Mouse (Mus musculus): ENCODE data around the gene 1700003F12Rik. TPM values are rescaled to one million over a fixed set of nuclear protein-coding genes. Genes with fewer than 3 reads are reported as not detected.

Gene 1700003F12Rik
- total and polyA plus RNA-seq, 2 experiments from 2014 or later, result 2.5 to 5.3 TPM

- 85% methylated on average over 3 of the region's 3 CpGs for WGBS
Measured at GRCm38 (mm10) chr2:154591239-154591638, 44.4 kb downstream of the 1700003F12Rik start.

GRCm38 (mm10) chr2:154593025-154593424, 46.1 kb downstream of the 1700003F12Rik start:
- no peak for DNase-seq (ENCODE audit: low spot score)
- 68% methylated on average over 3 of the region's 3 CpGs for WGBS

More at GRCm38 (mm10) chr2:154591239-154591638, 44.4 kb downstream of the 1700003F12Rik start:
- H3K4me2 ChIP-seq (ENCODE audit: low read depth, low read length, poor library complexity, severe bottlenecking), result no peak overlapping the region
- H3K4me1 ChIP-seq (ENCODE audit: insufficient read depth, low read length), result no peaks in the 10 kb centered on the region
- DNase-seq (ENCODE audit: low spot score) (no peak), ATAC-seq (ENCODE audit: low FRiP score) (no peak)
- TF ChIP-seq CTCF (IDR thresholded peaks at IDR 0.05), result no peak
- no peak overlapping the region for H3K4me3 ChIP-seq (ENCODE audit: low read depth, low read length)
- no peak overlapping the region for H3K9ac ChIP-seq (replicated peaks; ENCODE audit: low read length, poor library complexity, severe bottlenecking)
- peaks cover 5% of the 10 kb centered on the region; the same call in 1 of the 2 replicates for H3K36me3 ChIP-seq (ENCODE audit: insufficient read depth, low read length)
- no peaks in the 10 kb centered on the region for H3K27me3 ChIP-seq (ENCODE audit: insufficient read depth, low read length)
- no peak overlapping the region for H3K27ac ChIP-seq (ENCODE audit: low read depth, low read length)
- no peaks in the 10 kb centered on the region for H3K9me3 ChIP-seq (ENCODE audit: low read length)

GRCm38 (mm10) chr2:154595775-154596174, 48.9 kb downstream of the 1700003F12Rik start:
- no peak overlapping the region for H3K9ac ChIP-seq (replicated peaks; ENCODE audit: low read length, poor library complexity, severe bottlenecking)
- no peak for TF ChIP-seq CTCF (IDR thresholded peaks at IDR 0.05)
- H3K27me3 ChIP-seq (ENCODE audit: insufficient read depth, low read length), result no peaks in the 10 kb centered on the region
- no peak overlapping the region for H3K4me2 ChIP-seq (ENCODE audit: low read depth, low read length, poor library complexity, severe bottlenecking)
- no peak overlapping the region for H3K4me3 ChIP-seq (ENCODE audit: low read depth, low read length)
- 83% methylated on average over 5 of the region's 5 CpGs for WGBS
- ATAC-seq (ENCODE audit: low FRiP score) (no peak), DNase-seq (ENCODE audit: low spot score) (peak; percentile 64)
- H3K9me3 ChIP-seq (ENCODE audit: low read length), result no peaks in the 10 kb centered on the region
- H3K27ac ChIP-seq (ENCODE audit: low read depth, low read length), result no peak overlapping the region
- H3K4me1 ChIP-seq (ENCODE audit: insufficient read depth, low read length), result no peaks in the 10 kb centered on the region
- no peaks in the 10 kb centered on the region for H3K36me3 ChIP-seq (ENCODE audit: insufficient read depth, low read length)

More at GRCm38 (mm10) chr2:154593025-154593424, 46.1 kb downstream of the 1700003F12Rik start:
- no peak overlapping the region for H3K27ac ChIP-seq (ENCODE audit: low read depth, low read length)
- no peak overlapping the region for H3K4me2 ChIP-seq (ENCODE audit: low read depth, low read length, poor library complexity, severe bottlenecking)
- no peak overlapping the region for H3K4me3 ChIP-seq (ENCODE audit: low read depth, low read length)
- H3K9ac ChIP-seq (replicated peaks; ENCODE audit: low read length, poor library complexity, severe bottlenecking), result no peak overlapping the region
- H3K9me3 ChIP-seq (ENCODE audit: low read length), result no peaks in the 10 kb centered on the region
- ATAC-seq (ENCODE audit: low FRiP score), result no peak
- TF ChIP-seq CTCF (IDR thresholded peaks at IDR 0.05), result peak; percentile 58
- H3K36me3 ChIP-seq (ENCODE audit: insufficient read depth, low read length), result no peaks in the 10 kb centered on the region
- no peaks in the 10 kb centered on the region for H3K4me1 ChIP-seq (ENCODE audit: insufficient read depth, low read length)
- no peaks in the 10 kb centered on the region for H3K27me3 ChIP-seq (ENCODE audit: insufficient read depth, low read length)

- Histone ChIP-seq H3K36me3 (ENCODE audit: insufficient read depth, low read length) (no peaks in the 10 kb centered on the region), H3K27me3 (ENCODE audit: insufficient read depth, low read length) (no peaks in the 10 kb centered on the region), H3K4me3 (ENCODE audit: low read depth, low read length) (no peak overlapping the region), H3K4me1 (ENCODE audit: insufficient read depth, low read length) (no peaks in the 10 kb centered on the region), H3K9me3 (ENCODE audit: low read length) (no peaks in the 10 kb centered on the region), H3K9ac (replicated peaks; ENCODE audit: low read length, poor library complexity, severe bottlenecking) (no peak overlapping the region), H3K27ac (ENCODE audit: low read depth, low read length) (no peak overlapping the region), H3K4me2 (ENCODE audit: low read depth, low read length, poor library complexity, severe bottlenecking) (no peak overlapping the region)
- DNase-seq (ENCODE audit: low spot score) (no peak), ATAC-seq (ENCODE audit: low FRiP score) (no peak)
- 83% methylated on average over 3 of the region's 3 CpGs for WGBS
- TF ChIP-seq CTCF (IDR thresholded peaks at IDR 0.05), result no peak
Measured at GRCm38 (mm10) chr2:154597399-154597798, 50.5 kb downstream of the 1700003F12Rik start.

Other genes with a start within 250 kb of the 1700003F12Rik start
- gene Bpifb9b, start 239.9 kb upstream of the 1700003F12Rik start, total RNA-seq (2014; rRNA removed), result 0.38 and 1.3 TPM in 2 replicates
- gene Bpifb9b, start 239.9 kb upstream of the 1700003F12Rik start, polyA plus RNA-seq (2015; fragmentation: Nextera tagmentation; extraction: Ambion mirVana), result 1.7 TPM in 1 of 2 replicates, not detected in the other
- 10.8 and 12.4 TPM in 2 replicates for gene Cdk5rap1, start 174.1 kb upstream of the 1700003F12Rik start, total RNA-seq (2014; rRNA removed)
- 5.4 and 6.2 TPM in 2 replicates for gene Cdk5rap1, start 174.1 kb upstream of the 1700003F12Rik start, polyA plus RNA-seq (2015; fragmentation: Nextera tagmentation; extraction: Ambion mirVana)
- gene Snta1, start 139.0 kb upstream of the 1700003F12Rik start, total RNA-seq (2014; rRNA removed), result 28.0 and 32.0 TPM in 2 replicates
- 15.4 and 15.8 TPM in 2 replicates for gene Snta1, start 139.0 kb upstream of the 1700003F12Rik start, polyA plus RNA-seq (2015; fragmentation: Nextera tagmentation; extraction: Ambion mirVana)
- gene Cbfa2t2, start 110.6 kb upstream of the 1700003F12Rik start, total RNA-seq (2014; rRNA removed), result 53.2 and 57.8 TPM in 2 replicates
- gene Cbfa2t2, start 110.6 kb upstream of the 1700003F12Rik start, polyA plus RNA-seq (2015; fragmentation: Nextera tagmentation; extraction: Ambion mirVana), result 30.0 and 31.3 TPM in 2 replicates
- gene Actl10, start 4.7 kb downstream of the 1700003F12Rik start, total RNA-seq (2014; rRNA removed), result not detected in 2 replicates
- gene Actl10, start 4.7 kb downstream of the 1700003F12Rik start, polyA plus RNA-seq (2015; fragmentation: Nextera tagmentation; extraction: Ambion mirVana), result 0.11 and 0.16 TPM in 2 replicates
- gene Necab3, start 11.8 kb downstream of the 1700003F12Rik start, total RNA-seq (2014; rRNA removed), result 23.3 and 27.7 TPM in 2 replicates
- gene Necab3, start 11.8 kb downstream of the 1700003F12Rik start, polyA plus RNA-seq (2015; fragmentation: Nextera tagmentation; extraction: Ambion mirVana), result 18.1 and 18.9 TPM in 2 replicates
- 2.0 and 2.3 TPM in 2 replicates for gene E2f1, start 22.8 kb downstream of the 1700003F12Rik start, total RNA-seq (2014; rRNA removed)
- 2.1 and 2.3 TPM in 2 replicates for gene E2f1, start 22.8 kb downstream of the 1700003F12Rik start, polyA plus RNA-seq (2015; fragmentation: Nextera tagmentation; extraction: Ambion mirVana)
- 16.1 and 21.6 TPM in 2 replicates for gene Pxmp4, start 56.6 kb downstream of the 1700003F12Rik start, total RNA-seq (2014; rRNA removed)
- gene Pxmp4, start 56.6 kb downstream of the 1700003F12Rik start, polyA plus RNA-seq (2015; fragmentation: Nextera tagmentation; extraction: Ambion mirVana), result 17.8 and 21.1 TPM in 2 replicates
- gene Zfp341, start 66.2 kb downstream of the 1700003F12Rik start, total RNA-seq (2014; rRNA removed), result 7.7 and 10.4 TPM in 2 replicates
- 1.2 and 1.5 TPM in 2 replicates for gene Zfp341, start 66.2 kb downstream of the 1700003F12Rik start, polyA plus RNA-seq (2015; fragmentation: Nextera tagmentation; extraction: Ambion mirVana)
- gene 4930519P11Rik, start 66.4 kb downstream of the 1700003F12Rik start, total RNA-seq (2014; rRNA removed), result not detected in 2 replicates
- 0.35 TPM in 1 of 2 replicates, not detected in the other for gene 4930519P11Rik, start 66.4 kb downstream of the 1700003F12Rik start, polyA plus RNA-seq (2015; fragmentation: Nextera tagmentation; extraction: Ambion mirVana)
- gene Chmp4b, start 104.6 kb downstream of the 1700003F12Rik start, total RNA-seq (2014; rRNA removed), result 152 and 156 TPM in 2 replicates
- gene Chmp4b, start 104.6 kb downstream of the 1700003F12Rik start, polyA plus RNA-seq (2015; fragmentation: Nextera tagmentation; extraction: Ambion mirVana), result 28.1 and 31.7 TPM in 2 replicates
- not detected in 2 replicates for gene Gm14214, start 222.9 kb downstream of the 1700003F12Rik start, total RNA-seq (2014; rRNA removed)
- not detected in 2 replicates for gene Gm14214, start 222.9 kb downstream of the 1700003F12Rik start, polyA plus RNA-seq (2015; fragmentation: Nextera tagmentation; extraction: Ambion mirVana)
- gene Raly, start 244.0 kb downstream of the 1700003F12Rik start, total RNA-seq (2014; rRNA removed), result 132 and 160 TPM in 2 replicates
- gene Raly, start 244.0 kb downstream of the 1700003F12Rik start, polyA plus RNA-seq (2015; fragmentation: Nextera tagmentation; extraction: Ambion mirVana), result 18.4 and 19.3 TPM in 2 replicates
- 5.9 TPM in 1 of 2 replicates, not detected in the other for gene a, start 244.3 kb downstream of the 1700003F12Rik start, total RNA-seq (2014; rRNA removed)
- 1.1 and 2.3 TPM in 2 replicates for gene a, start 244.3 kb downstream of the 1700003F12Rik start, polyA plus RNA-seq (2015; fragmentation: Nextera tagmentation; extraction: Ambion mirVana)